Mouse (Mus musculus): ENCODE measurements around the gene Gipc3.
A peak's percentile ranks its signal among the peaks of the same experiment; 100 is the strongest.

Gipc3 gene

DNA sequence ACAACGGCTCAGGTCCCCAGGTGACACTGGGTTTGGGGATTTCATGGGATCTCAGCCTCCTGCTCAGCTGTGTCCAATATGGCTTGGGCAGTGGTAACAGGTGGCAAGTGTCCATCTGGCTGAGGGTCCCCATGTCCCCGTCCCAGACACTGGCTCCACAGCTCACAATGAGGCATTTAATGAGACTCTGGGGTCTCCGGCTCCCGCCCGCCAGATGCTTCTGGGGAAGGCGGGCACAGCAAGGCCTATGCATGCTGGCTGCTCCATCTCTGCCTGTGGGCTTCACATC lies 24.1 kb upstream of the Gipc3 start:
- peak; percentile 21 for DNase-seq (ENCODE audit: low read depth, low spot score)

- peak; percentile 47 for DNase-seq (ENCODE audit: low read depth, low spot score)
Measured at GRCm38 (mm10) chr10:81366477-81367206, 23.6 kb upstream of the Gipc3 start.

- peak; percentile 83 for DNase-seq (ENCODE audit: low read depth, low spot score)
Measured at GRCm38 (mm10) chr10:81365672-81366476, 22.8 kb upstream of the Gipc3 start, which contains the start of gene 4930404N11Rik. Gene 4930404N11Rik, minus strand, starts transcription at chr10:81365816.

DNA sequence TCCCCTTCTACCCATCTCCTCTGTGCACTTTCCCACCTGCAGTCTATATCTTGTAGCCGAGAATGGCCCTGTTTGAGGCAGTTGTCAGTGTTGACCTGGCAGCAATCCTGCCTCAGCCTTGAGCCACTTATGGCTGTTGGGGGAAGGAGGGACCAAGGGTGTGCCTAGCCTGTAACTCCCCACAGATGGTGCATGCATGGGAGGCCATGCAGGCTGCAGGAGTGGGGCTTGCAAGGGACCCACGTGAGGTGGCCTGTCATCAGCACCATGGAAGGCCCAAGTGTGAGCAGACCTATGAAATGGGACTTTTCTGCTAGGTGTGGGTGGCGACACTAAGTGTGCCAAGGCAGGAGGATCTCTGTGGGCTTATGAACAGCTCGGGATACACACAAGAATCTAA lies 22.0 kb upstream of the Gipc3 start:
- DNase-seq (ENCODE audit: low read depth, low spot score), result peak; percentile 48

- DNase-seq (ENCODE audit: low read depth, low spot score), result no peak
Measured at GRCm38 (mm10) chr10:81364666-81365065, 21.6 kb upstream of the Gipc3 start.

DNA sequence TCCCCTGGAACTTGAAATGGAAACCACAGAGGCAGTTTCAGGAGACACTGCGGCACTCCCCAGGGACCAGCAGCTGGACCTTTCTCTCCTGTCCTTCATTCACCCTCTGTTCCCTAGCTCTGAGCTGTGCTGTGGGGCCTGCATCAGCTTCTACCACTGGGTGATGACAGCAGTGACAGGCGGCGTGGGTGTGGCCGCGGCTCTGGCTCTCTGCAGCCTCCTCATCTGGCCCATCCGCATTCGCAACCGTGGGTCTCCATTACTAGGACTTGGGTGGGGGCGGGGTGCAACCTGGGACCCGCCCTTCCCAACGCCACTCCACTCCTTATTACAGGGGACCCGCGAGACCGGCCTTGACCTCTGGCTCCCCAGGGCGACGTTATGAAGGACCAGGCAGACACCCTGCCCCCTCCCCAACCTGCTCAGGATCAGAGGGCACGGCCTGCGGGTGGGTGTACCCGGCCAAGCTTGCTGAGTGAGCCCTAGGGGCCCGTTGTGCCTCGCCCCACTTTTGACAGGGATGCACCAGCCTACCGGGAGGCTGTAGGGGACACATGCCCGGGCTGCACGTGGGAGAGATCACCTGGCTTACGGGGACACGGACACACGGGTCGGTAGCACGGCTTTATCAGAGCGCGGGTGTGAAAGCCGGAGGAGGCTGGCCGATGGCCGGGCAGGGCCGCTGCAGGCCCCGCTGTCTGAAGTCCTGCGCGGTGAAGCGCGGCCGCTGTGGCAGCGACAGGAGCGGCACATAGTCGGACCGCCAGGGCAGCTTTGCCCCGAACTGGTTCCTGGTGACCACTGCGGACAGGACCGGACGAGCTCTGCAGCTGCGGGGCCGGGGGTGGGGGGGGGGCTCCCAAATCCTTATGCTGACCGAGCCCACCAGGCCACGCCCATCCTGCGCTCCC lies 20.6 kb upstream of the Gipc3 start:
- peak; percentile 55 for DNase-seq (ENCODE audit: low read depth, low spot score)

- peak; percentile 82 for DNase-seq (ENCODE audit: low read depth, low spot score)
Measured at GRCm38 (mm10) chr10:81362336-81362949, 19.4 kb upstream of the Gipc3 start.

DNA sequence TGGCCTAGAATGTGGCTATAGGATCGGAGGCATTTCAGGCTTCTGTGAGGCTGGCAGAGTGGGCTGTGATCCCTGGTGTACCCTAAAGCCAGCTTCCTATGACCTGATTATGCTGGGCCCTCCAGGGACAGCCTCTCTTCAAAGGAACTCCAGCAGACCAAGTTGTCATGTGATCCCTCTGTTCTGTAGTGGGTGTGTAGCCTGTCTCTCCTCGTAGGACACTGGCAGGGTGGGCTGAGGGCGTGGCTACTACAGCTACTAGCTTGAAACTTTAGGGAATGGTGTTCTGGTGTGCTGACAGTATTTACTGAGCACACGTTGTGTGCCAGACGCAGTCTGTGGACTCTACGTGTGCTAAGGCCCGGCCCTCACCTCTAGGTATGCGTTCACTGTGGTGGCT lies 17.7 kb upstream of the Gipc3 start:
- peak; percentile 55 for DNase-seq (ENCODE audit: low read depth, low spot score)

GRCm38 (mm10) chr10:81358841-81359240 lies 15.8 kb upstream of the Gipc3 start:
- no peak for DNase-seq (ENCODE audit: low read depth, low spot score)

GRCm38 (mm10) chr10:81358209-81358608 lies 15.1 kb upstream of the Gipc3 start:
- DNase-seq (ENCODE audit: low read depth, low spot score), result peak; percentile 71

DNA sequence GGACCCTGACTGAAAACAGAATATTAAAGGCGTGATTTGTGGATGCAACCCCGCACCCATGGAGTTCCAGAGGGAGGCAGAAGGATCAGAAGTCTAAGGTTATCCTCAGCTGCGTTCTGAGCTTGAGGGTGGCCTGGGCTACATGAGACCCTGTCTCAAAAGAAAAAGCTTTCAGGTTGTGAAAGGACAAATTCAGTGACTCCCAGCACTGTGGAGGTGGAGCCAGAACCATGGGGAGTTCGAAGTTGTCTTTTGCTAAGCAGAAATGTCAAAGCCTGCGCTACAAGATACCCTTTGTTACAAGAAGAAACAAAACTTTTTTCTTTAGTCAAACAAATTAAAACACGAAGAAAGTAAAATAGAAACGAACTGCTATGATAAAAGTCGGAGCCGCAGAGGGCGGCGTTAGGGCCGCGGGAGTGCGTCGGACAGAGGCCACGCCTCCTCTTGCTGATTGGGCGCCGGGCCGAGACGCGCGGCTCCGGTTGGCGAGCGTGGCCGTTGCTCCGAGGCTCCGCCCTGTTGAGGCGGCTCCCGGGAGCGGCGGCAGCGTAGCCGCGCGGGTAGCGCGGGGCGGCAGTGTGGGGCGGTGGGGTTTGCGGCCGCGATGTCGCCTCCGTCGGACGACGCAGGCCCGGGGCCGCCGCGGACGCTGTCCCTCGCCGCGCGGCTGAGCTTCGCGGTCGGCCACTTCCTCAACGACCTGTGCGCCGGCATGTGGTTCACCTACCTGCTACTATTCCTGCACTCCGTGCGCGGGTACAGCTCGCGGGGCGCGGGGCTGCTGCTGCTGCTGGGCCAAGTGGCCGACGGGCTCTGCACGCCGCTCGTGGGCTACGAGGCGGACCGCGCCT lies 14.2 kb upstream of the Gipc3 start, which contains the start of gene Mfsd12:
Gene Mfsd12 (plus strand): TSS at position 501 of the 854 bp plus-strand sequence.
- DNase-seq (ENCODE audit: low read depth, low spot score), result peak; percentile 85

DNA sequence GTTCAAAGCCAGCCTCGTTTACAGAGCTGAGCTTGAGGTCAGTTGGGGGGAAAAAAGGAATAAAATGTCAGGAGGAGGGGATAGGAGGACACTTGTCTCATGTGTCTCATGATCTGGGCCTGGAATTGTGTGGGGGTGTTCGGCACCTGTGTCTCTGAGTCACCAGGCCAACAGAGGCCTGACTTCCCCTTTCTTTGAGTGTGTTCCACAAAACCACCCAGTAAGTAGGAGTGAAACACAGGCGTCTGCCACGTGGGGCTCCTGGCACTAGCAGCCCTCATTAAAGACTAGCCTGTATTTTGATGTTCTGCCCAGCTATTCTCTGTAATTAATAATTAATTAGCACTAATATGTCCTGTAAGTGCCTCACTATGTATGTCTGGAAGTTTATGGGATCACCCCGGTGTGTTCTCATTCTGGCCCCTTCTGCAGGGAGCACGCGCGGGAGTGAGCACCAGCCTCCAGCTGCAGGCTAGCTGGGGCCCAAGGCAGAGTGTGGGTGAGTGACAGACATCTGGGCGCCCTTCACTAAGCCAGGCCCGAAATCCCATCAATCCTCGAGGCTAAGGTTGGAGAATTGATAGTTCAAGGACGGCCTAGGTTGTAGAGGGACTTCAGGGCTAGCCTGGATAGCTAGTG lies 13.4 kb upstream of the Gipc3 start:
- DNase-seq (ENCODE audit: low read depth, low spot score), result no peak

- DNase-seq (ENCODE audit: low read depth, low spot score), result no peak
Measured at GRCm38 (mm10) chr10:81355533-81355932, 12.5 kb upstream of the Gipc3 start.

- DNase-seq (ENCODE audit: low read depth, low spot score), result peak; percentile 85
Measured at GRCm38 (mm10) chr10:81354738-81355477, 11.8 kb upstream of the Gipc3 start.

GRCm38 (mm10) chr10:81351678-81352291 lies 8.7 kb upstream of the Gipc3 start:
- DNase-seq (ENCODE audit: low read depth, low spot score), result peak; percentile 91

- DNase-seq (ENCODE audit: low read depth, low spot score), result peak; percentile 99
Measured at GRCm38 (mm10) chr10:81350351-81351063, 7.4 kb upstream of the Gipc3 start, which contains the start of gene Hmg20b. Gene Hmg20b, minus strand, starts transcription at chr10:81350480.

DNA sequence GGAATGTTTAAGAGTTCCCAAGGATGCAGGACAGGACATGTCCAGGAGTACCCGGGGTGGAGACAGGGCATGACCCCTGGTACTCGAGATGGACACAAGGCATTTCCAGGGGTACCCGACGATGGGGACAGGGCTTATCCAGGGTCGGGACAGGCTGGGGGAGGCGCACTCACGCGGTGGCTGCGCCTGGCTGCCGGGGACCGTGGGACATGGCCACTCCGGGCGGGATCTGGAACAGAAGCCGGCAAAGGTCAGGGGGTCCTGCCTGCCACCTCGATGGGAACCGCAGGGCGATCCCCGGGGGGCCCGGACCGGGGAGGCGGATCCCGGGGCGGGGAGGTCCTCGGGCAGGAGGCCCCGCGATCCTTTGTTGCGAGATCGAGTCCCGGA lies 6.9 kb upstream of the Gipc3 start:
- no peak for DNase-seq (ENCODE audit: low read depth, low spot score)

DNA sequence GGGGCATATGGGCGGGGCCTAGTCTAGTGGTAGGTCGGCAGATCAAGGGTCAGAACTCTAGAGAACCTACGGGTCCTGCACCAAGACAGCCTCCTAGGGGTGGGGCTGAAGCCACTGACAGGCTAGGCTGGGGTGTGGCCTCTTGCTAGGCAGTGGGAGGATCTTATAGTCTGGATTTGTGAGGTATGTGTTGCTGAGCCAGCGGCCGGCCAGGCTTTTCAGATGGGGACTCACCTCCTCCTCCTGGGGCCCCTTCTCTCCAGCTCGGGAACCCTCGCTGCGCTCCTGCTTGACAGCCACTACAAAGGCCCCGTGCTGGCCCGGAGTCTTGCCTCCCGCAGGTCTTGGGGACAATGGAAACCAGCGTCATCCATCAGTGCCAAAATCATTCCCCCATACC lies 6.1 kb upstream of the Gipc3 start:
- peak; percentile 97 for DNase-seq (ENCODE audit: low read depth, low spot score)
